Mouse (Mus musculus): ENCODE results near the gene Cox10. TPM values are rescaled to one million over a fixed set of nuclear protein-coding genes. Genes with fewer than 3 reads are reported as not detected.
A peak's percentile ranks its signal among the peaks of the same experiment; 100 is the strongest.

Gene Cox10
- polyA plus RNA-seq, 1 experiment from 2014 or later: 31.2 TPM

GRCm38 (mm10) chr11:63942177-63942576 is 137.1 kb downstream of the Cox10 start:
- WGBS: 78% methylated on average over 8 of the region's 8 CpGs
- no peak overlapping the region for H3K27ac ChIP-seq (replicated peaks)
- H3K4me3 ChIP-seq: no peak overlapping the region
- no peaks in the 10 kb centered on the region for H3K9me3 ChIP-seq
- H3K4me1 ChIP-seq: no peaks in the 10 kb centered on the region
- no peak for DNase-seq (ENCODE audit: low spot score)
- H3K36me3 ChIP-seq (replicated peaks): no peaks in the 10 kb centered on the region
- peaks cover 46% of the 10 kb centered on the region for H3K27me3 ChIP-seq (replicated peaks; ENCODE audit: low read depth, poor library complexity, severe bottlenecking)

GRCm38 (mm10) chr11:63936641-63937040 is 142.6 kb downstream of the Cox10 start:
- 19% methylated on average over 3 of the region's 3 CpGs for WGBS
- Histone ChIP-seq H3K36me3 (replicated peaks) (no peaks in the 10 kb centered on the region), H3K27ac (replicated peaks) (no peak overlapping the region), H3K27me3 (replicated peaks; ENCODE audit: low read depth, poor library complexity, severe bottlenecking) (peaks cover 91% of the 10 kb centered on the region), H3K4me1 (0 out of 2 replicates have a peak, but pooled peaks cover 5% of the 10 kb centered on the region), H3K4me3 (no peak overlapping the region), H3K9me3 (no peaks in the 10 kb centered on the region)
- DNase-seq (ENCODE audit: low spot score): no peak

DNA sequence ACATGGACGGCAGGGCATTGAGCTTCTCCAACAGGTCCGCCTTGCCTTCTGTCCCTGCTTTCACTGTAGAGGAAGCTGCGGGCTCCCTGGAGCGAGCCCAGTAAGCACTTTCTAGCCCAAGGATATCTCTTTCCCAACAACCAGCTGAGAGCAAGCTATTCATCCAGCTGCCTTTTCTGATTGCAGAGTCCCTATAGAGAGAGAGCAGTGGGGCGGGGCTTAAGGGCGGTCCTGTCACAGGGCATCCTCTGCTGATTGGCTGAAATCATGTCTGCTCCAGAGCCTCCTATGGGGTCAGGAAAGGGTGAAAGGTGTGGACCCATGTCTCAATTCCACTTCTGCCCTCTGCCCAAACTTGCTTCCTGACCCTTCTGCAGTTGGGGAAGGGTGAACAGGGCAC is 152.4 kb downstream of the Cox10 start:
- 77% methylated on average over 6 of the region's 6 CpGs for WGBS
- no peak overlapping the region for H3K27ac ChIP-seq (replicated peaks)
- no peaks in the 10 kb centered on the region for H3K36me3 ChIP-seq (replicated peaks)
- no peaks in the 10 kb centered on the region for H3K9me3 ChIP-seq
- peaks cover 37% of the 10 kb centered on the region for H3K4me1 ChIP-seq
- no peak overlapping the region for H3K4me3 ChIP-seq
- peaks cover 63% of the 10 kb centered on the region for H3K27me3 ChIP-seq (replicated peaks; ENCODE audit: low read depth, poor library complexity, severe bottlenecking)
- no peak for DNase-seq (ENCODE audit: low spot score)

DNA sequence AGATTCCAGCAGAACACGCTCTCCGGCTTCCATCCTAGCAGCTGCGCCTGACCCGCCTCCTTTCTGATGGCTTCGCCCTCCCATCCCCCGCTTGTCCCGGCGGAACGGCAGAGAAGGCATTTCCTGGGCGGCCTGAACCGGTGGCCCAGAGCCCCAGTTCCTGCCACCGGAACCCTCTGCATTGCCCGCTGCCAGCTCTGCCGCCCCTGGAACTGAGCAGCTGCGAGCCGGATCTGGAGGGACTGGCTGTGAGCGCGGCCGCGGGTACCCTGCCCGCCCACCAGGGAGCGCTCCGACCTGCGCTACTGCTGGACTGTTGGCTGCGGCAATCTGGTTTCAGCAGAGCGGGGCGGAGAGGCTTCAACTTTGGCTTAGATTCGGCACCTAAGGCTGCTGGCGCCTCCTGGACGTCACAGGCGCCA is 154.1 kb downstream of the Cox10 start:
- peaks cover 53% of the 10 kb centered on the region for H3K4me1 ChIP-seq
- under 1% methylated on average over 31 of the region's 31 CpGs for WGBS
- peak overlapping the region; percentile 52; the same call in 1 of the 2 replicates for H3K27ac ChIP-seq (replicated peaks)
- no peaks in the 10 kb centered on the region for H3K36me3 ChIP-seq (replicated peaks)
- DNase-seq (ENCODE audit: low spot score): peak; percentile 90
- no peaks in the 10 kb centered on the region for H3K9me3 ChIP-seq
- peaks cover 78% of the 10 kb centered on the region for H3K27me3 ChIP-seq (replicated peaks; ENCODE audit: low read depth, poor library complexity, severe bottlenecking)
- H3K4me3 ChIP-seq: peak overlapping the region; percentile 82

- no peak overlapping the region for H3K27ac ChIP-seq (replicated peaks)
- DNase-seq (ENCODE audit: low spot score): peak; percentile 65
- 2% methylated on average over 26 of the region's 26 CpGs for WGBS
- H3K27me3 ChIP-seq (replicated peaks; ENCODE audit: low read depth, poor library complexity, severe bottlenecking): peaks cover 80% of the 10 kb centered on the region
- peak overlapping the region; percentile 82 for H3K4me3 ChIP-seq
- H3K9me3 ChIP-seq: no peaks in the 10 kb centered on the region
- no peaks in the 10 kb centered on the region for H3K36me3 ChIP-seq (replicated peaks)
- H3K4me1 ChIP-seq: peaks cover 61% of the 10 kb centered on the region
Observed at GRCm38 (mm10) chr11:63924286-63924930, 154.9 kb downstream of the Cox10 start.

DNA sequence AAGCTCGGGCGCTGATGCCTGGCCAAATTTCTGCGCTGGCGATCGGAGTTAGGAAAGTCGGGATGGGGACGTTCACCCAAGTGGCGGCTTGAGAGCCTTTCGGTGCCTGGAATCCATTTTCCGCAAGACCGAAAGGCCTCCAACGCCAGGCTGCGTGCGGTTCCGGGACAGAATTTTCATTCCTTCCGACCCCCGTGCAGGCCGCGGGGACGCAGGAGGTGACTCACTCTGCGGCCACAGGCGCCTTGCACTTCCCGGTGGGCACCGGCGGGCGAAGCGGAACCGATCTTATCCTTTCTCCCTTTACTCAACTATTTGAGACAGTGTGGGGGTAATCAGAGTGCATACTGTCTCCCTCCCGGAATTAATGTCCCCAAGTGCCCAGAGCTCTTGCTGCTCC is 155.9 kb downstream of the Cox10 start:
- Histone ChIP-seq H3K9me3 (no peaks in the 10 kb centered on the region), H3K27me3 (replicated peaks; ENCODE audit: low read depth, poor library complexity, severe bottlenecking) (peaks cover 88% of the 10 kb centered on the region), H3K36me3 (replicated peaks) (no peaks in the 10 kb centered on the region), H3K4me3 (peak overlapping the region; percentile 82), H3K27ac (replicated peaks) (peak overlapping the region; percentile 36; the same call in 1 of the 2 replicates), H3K4me1 (peaks cover 71% of the 10 kb centered on the region)
- peak; percentile 54 for DNase-seq (ENCODE audit: low spot score)
- WGBS: under 1% methylated on average over 29 of the region's 29 CpGs

DNA sequence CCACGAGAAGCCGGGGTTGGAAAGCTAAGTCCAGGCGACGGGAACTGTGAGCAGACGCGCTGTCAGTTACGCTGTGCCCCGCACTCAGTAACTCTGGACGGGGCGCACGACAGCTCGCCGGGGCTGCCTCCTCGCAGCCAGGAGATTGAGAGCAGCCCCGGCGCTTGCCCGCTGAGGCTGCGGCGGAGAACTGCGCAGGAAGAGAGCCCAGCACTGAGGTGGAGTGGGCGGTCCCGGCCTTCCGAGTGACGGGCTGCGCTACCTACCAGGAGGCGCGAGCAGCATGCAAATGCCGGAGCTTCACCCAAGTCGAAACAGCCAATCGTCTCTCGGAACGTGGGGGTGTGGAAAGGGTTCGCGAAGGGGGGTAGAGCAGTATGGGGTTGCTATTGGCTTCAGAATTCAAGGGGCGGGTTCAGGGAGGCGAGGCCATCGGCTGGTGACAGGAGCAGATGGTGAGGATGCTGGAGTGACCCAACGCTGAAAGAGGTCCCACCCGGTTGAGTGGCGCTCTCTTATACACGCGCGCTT is 157.1 kb downstream of the Cox10 start, which contains the start of gene Hs3st3b1:
Gene Hs3st3b1 (minus strand): TSS at position 200 of the 531 bp plus-strand sequence.
- peak within 1 kb of the TSS; percentile 85 for H3K27ac ChIP-seq (replicated peaks)
- peak within 1 kb of the TSS; percentile 82 for H3K4me3 ChIP-seq
- WGBS: under 1% methylated on average over 43 of the region's 43 CpGs
- no peaks in the 10 kb centered on the region for H3K9me3 ChIP-seq
- H3K36me3 ChIP-seq (replicated peaks): no peaks in the 10 kb centered on the region
- peak; percentile 98 for DNase-seq (ENCODE audit: low spot score)
- peaks cover 84% of the 10 kb centered on the region for H3K4me1 ChIP-seq
- H3K27me3 ChIP-seq (replicated peaks; ENCODE audit: low read depth, poor library complexity, severe bottlenecking): peaks cover 100% of the 10 kb centered on the region

DNA sequence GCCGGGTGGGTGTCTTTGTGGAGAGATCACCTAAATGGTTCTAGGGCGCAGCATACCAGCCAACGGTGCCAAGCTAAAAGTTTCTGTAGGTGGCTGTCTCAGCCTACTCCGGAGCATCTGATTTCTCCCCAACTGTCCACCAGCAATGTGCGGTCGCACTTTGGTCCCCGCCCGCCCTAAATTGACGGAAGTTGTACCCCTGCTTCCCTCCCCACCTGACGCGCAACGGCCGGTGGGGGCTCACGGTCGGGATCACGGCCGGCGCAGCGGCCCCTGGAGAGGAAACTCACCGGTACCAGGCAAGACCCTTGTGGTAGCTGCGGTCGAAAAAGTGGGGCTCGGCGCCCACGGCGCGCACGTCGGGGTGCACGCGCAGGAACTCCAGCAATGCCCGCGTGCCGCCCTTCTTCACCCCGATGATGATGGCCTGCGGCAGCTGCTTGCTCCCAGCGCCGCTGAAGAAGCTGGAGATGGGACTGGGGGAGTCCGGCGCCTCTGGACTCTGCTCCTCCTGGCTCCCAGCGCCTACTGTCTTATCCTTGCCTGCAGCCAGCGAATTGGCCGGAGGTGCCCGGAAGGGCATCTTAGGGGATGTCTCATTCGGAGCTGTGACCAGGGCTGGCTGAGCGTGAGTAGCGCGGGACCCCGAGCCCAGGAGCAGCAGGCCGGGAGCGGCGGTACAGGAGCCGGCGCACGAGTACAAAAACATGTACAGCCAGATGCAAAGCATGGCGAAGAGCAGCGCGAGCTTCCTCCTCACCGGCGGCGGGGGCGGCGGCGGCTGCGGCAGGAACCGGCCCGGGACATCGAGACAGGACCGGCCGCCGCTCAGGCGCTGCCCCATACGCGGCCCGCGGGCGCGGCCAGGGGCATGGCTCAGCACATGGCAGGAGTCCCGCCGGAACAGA is 158.0 kb downstream of the Cox10 start:
- Histone ChIP-seq H3K27ac (replicated peaks) (peak overlapping the region; percentile 85), H3K4me3 (peak overlapping the region; percentile 82), H3K9me3 (no peaks in the 10 kb centered on the region), H3K27me3 (replicated peaks; ENCODE audit: low read depth, poor library complexity, severe bottlenecking) (peaks cover 100% of the 10 kb centered on the region), H3K4me1 (peaks cover 89% of the 10 kb centered on the region), H3K36me3 (replicated peaks) (no peaks in the 10 kb centered on the region)
- under 1% methylated on average over 80 of the region's 80 CpGs for WGBS
- DNase-seq (ENCODE audit: low spot score): peak; percentile 67

DNA sequence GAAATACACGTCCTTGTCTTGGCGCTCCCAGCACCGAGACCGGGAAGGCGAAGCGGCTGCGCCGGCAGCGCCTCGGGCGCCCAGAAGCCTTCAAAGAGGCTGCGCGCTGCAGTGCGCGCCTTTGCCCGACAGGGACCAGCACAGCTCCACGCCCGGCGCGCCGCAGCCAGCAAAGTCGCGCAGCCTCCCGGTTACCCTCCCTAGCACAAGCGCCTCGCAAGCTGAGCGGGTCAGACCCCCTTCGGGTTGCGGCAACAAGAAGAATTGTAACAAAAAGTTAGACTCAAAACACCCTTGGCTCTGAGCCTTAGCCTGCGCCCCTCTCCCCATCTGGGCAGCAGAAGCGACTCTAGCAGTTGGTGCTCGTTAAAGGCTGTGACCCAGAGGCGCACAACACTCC is 158.7 kb downstream of the Cox10 start:
- Histone ChIP-seq H3K27me3 (replicated peaks; ENCODE audit: low read depth, poor library complexity, severe bottlenecking) (peaks cover 100% of the 10 kb centered on the region), H3K4me3 (peak overlapping the region; percentile 82), H3K4me1 (peaks cover 90% of the 10 kb centered on the region), H3K27ac (replicated peaks) (peak overlapping the region; percentile 85), H3K36me3 (replicated peaks) (no peaks in the 10 kb centered on the region), H3K9me3 (no peaks in the 10 kb centered on the region)
- 0% methylated on average over 33 of the region's 33 CpGs for WGBS
- DNase-seq (ENCODE audit: low spot score): peak; percentile 91

DNA sequence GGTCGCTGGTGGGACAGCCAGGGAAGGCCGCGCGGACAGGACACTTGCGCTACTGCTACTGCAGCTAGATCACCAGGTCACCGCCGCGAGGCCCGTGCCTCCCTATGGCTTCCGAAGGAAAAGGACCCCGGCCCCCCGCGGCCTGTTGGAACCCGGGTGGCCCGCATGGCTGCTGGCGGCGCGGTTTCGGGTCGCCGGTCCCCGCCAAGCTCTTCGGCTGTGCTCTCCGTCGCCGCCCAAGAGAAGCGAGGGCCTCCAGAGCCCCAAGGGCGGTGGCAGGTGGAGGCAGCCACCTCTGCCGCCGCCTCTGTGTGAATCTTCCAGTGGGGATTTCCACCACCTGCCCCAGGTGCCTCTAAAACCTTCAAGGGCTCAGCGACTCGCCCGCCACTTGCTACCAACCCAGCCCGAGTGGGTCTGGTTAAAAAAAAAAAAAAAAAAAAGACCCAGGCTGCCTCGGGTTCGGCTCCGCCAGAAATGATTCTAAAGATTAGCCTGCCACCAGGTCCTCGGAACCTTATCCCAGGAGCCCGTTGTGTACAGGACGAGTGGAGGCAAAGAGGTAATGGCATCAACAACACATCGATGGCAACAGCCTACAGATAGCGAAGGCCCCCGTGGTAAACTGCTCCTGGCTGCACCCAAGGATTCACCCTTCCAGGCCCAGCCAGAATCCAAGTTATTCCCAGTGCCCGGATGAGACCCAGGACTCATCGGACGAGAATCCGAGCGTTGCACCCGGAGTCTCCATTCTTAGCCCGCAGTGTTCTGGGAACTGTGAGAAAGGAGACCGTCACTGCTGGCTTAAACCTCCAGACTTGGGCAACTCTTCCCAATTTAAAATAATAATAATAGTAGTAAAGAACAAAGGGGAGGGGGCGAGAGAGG is 159.8 kb downstream of the Cox10 start:
- Histone ChIP-seq H3K27ac (replicated peaks) (peak overlapping the region; percentile 85), H3K27me3 (replicated peaks; ENCODE audit: low read depth, poor library complexity, severe bottlenecking) (peaks cover 95% of the 10 kb centered on the region), H3K36me3 (replicated peaks) (no peaks in the 10 kb centered on the region), H3K9me3 (no peaks in the 10 kb centered on the region), H3K4me1 (peaks cover 90% of the 10 kb centered on the region), H3K4me3 (peak overlapping the region; percentile 82)
- DNase-seq (ENCODE audit: low spot score): peak; percentile 55
- WGBS: 1% methylated on average over 52 of the region's 52 CpGs

GRCm38 (mm10) chr11:63918321-63919105 is 160.8 kb downstream of the Cox10 start:
- Histone ChIP-seq H3K9me3 (no peaks in the 10 kb centered on the region), H3K4me3 (peak overlapping the region; percentile 82), H3K36me3 (replicated peaks) (no peaks in the 10 kb centered on the region), H3K4me1 (peaks cover 89% of the 10 kb centered on the region), H3K27ac (replicated peaks) (peak overlapping the region; percentile 85; the same call in 1 of the 2 replicates), H3K27me3 (replicated peaks; ENCODE audit: low read depth, poor library complexity, severe bottlenecking) (peaks cover 90% of the 10 kb centered on the region)
- peak; percentile 47 for DNase-seq (ENCODE audit: low spot score)
- WGBS: 6% methylated on average over 17 of the region's 17 CpGs
